Comparison of ENCODE assay signal across 28 mouse cellular contexts in genomic region chr17:17631985-17632384, GRCm38 (mm10). TPM values are rescaled to one million over a fixed set of nuclear protein-coding genes. Genes with fewer than 3 reads are reported as not detected.
DNase-seq lines count a peak whose midpoint lies in the region; ATAC-seq and TF ChIP-seq lines count a peak whose summit lies in the region.
"Had no signal": no experiment of that assay in that cellular context is flagged by ENCODE, and none has a peak within 500 bp of the region (broad histone marks: within the 10 kb centered on the region; RNA-seq: fewer than 3 reads in every experiment).

No protein-coding gene starts in this region.

- no peak for TF ChIP-seq CTCF in kidney, postnatal 0 days (IDR thresholded peaks at IDR 0.05; ENCODE audit: low read depth)

- H3K4me3 ChIP-seq in kidney, postnatal 0 days (replicated peaks; ENCODE audit: low read depth, low read length): no peak overlapping the region
- H3K4me3 ChIP-seq: embryonic facial prominence, embryonic 13.5 days; embryonic facial prominence, embryonic 15.5 days; erythroblast, embryonic 14.5 days; forebrain, embryonic 10.5 days; forebrain, embryonic 12.5 days had no signal

- H3K4me2 ChIP-seq in kidney, postnatal 0 days (ENCODE audit: low read length): no peak overlapping the region
- H3K4me2 ChIP-seq: embryonic facial prominence, embryonic 13.5 days; embryonic facial prominence, embryonic 15.5 days; forebrain, embryonic 12.5 days had no signal

- no peaks in the 10 kb centered on the region for H3K4me1 ChIP-seq in kidney, postnatal 0 days (replicated peaks; ENCODE audit: insufficient read depth, low read length)
- H3K4me1 ChIP-seq: embryonic facial prominence, embryonic 13.5 days; embryonic facial prominence, embryonic 15.5 days; forebrain, embryonic 10.5 days; forebrain, embryonic 12.5 days had no signal

- DNase-seq in kidney, postnatal 0 days (ENCODE audit: low spot score): peak; percentile 41
- DNase-seq in kidney, adult 11 months: no peak
- peak; percentile 32 for DNase-seq in Muller cell, postnatal 12 days (ENCODE audit: inconsistent ontology term)
- peak; percentile 60 for DNase-seq in adipocyte (ENCODE audit: low spot score)
- no peak for DNase-seq in spleen, adult 18-20 months
- DNase-seq: adrenal gland, adult 2 months; adrenal gland, postnatal 10 days; adrenal gland, postnatal 25 days; B cell, adult 2 months; cerebellum, adult 11 months; cerebellum, adult 18-20 months; cerebellum, adult 8-10 months; cerebellum, adult 9-11 months; cerebellum, postnatal 14 days; cerebellum, postnatal 36 days; embryo, embryonic 11 days had no signal

- no peak overlapping the region for H3K9ac ChIP-seq in kidney, postnatal 0 days (ENCODE audit: low read depth, low read length)
- H3K9ac ChIP-seq: embryonic facial prominence, embryonic 13.5 days; embryonic facial prominence, embryonic 15.5 days; forebrain, embryonic 12.5 days had no signal

- H3K27ac ChIP-seq in kidney, postnatal 0 days: no peak overlapping the region
- H3K27ac ChIP-seq: embryonic facial prominence, embryonic 13.5 days; embryonic facial prominence, embryonic 15.5 days; forebrain, embryonic 10.5 days; forebrain, embryonic 12.5 days had no signal

- no peaks in the 10 kb centered on the region for H3K27me3 ChIP-seq in kidney, postnatal 0 days (ENCODE audit: insufficient read depth, low read length)
- H3K27me3 ChIP-seq: CH12.LX; embryonic facial prominence, embryonic 13.5 days; embryonic facial prominence, embryonic 15.5 days; forebrain, embryonic 12.5 days had no signal

- no peaks in the 10 kb centered on the region for H3K36me3 ChIP-seq in kidney, postnatal 0 days (ENCODE audit: insufficient read depth, low read length)
- H3K36me3 ChIP-seq: embryonic facial prominence, embryonic 13.5 days; embryonic facial prominence, embryonic 15.5 days; forebrain, embryonic 10.5 days; forebrain, embryonic 12.5 days; G1E had no signal

- no peak for ATAC-seq in kidney, postnatal 0 days (replicated peaks; ENCODE audit: low FRiP score, low read depth)
- ATAC-seq in monocyte, adult 5-6 weeks (replicated peaks; ENCODE audit: insufficient number of reproducible peaks, low FRiP score, low TSS enrichment, poor library complexity, severe bottlenecking): no peak
- ATAC-seq: activated CD4-positive, CD25-positive, alpha-beta regulatory T cell, adult 4 months; CD4-positive, CD25-positive, alpha-beta regulatory T cell, adult 4 months; forebrain, embryonic 14.5 days; forebrain, embryonic 16.5 days had no signal

- H3K9me3 ChIP-seq in kidney, postnatal 0 days (replicated peaks; ENCODE audit: low read length): no peaks in the 10 kb centered on the region
- H3K9me3 ChIP-seq: embryonic facial prominence, embryonic 13.5 days; embryonic facial prominence, embryonic 15.5 days; forebrain, embryonic 12.5 days had no signal

RNA-seq across cellular contexts. Expression of gene Lnpep, which starts 7.1 kb away (rescaled TPM):
- polyA plus RNA-seq in kidney, postnatal 0 days (2015; fragmentation: Nextera tagmentation; extraction: Ambion mirVana): 6.3 and 7.1 TPM in 2 replicates
- total RNA-seq in monocyte, adult 5-6 weeks (2017): 106 to 173 TPM (median 120 TPM) in 3 replicates

Comparison
In these comparisons a context has a peak if more than half of its experiments do, and no peak if none do; other contexts are left out.
1. DNase-seq: peak in kidney, postnatal 0 days (single experiment), Muller cell, postnatal 12 days (single experiment) and adipocyte (single experiment); none in kidney, adult 11 months (single experiment) and spleen, adult 18-20 months (0 of 2).